In genomic region chr3:36726545-36726944, GRCm38 (mm10) we compare ENCODE assay signal across 19 mouse cellular contexts. TPM values are rescaled to one million over a fixed set of nuclear protein-coding genes. Genes with fewer than 3 reads are reported as not detected.
DNase-seq lines count a peak whose midpoint lies in the region; ATAC-seq and TF ChIP-seq lines count a peak whose summit lies in the region.
"Had no signal": no experiment of that assay in that cellular context is flagged by ENCODE, and none has a peak within 500 bp of the region (broad histone marks: within the 10 kb centered on the region; RNA-seq: fewer than 3 reads in every experiment).

No protein-coding gene starts in this region.

- DNase-seq in forebrain, embryonic 14.5 days (ENCODE audit: low spot score), result peak; percentile 13
- no peak for DNase-seq in forebrain, postnatal 0 days
- peak; percentile 4 for DNase-seq in midbrain, embryonic 14.5 days
- DNase-seq in gastrocnemius, postnatal 10 days, result no peak
- DNase-seq: adrenal gland, adult 2 months; adrenal gland, postnatal 10 days; adrenal gland, postnatal 25 days; cerebellum, adult 11-12 months; cerebellum, adult 2 months; cerebellum, adult 9-10 months; cerebellum, postnatal 10 days; cerebellum, postnatal 25 days had no signal

- no peak overlapping the region for H3K4me2 ChIP-seq in forebrain, embryonic 14.5 days (ENCODE audit: low read length)
- H3K4me2 ChIP-seq in forebrain, embryonic 13.5 days, result no peak overlapping the region
- H3K4me2 ChIP-seq in forebrain, postnatal 0 days (ENCODE audit: low read depth), result no peak overlapping the region
- no peak overlapping the region for H3K4me2 ChIP-seq in forebrain, embryonic 15.5 days (replicated peaks)
- H3K4me2 ChIP-seq in midbrain, embryonic 14.5 days (ENCODE audit: low read length), result no peak overlapping the region
- no peak overlapping the region for H3K4me2 ChIP-seq in midbrain, embryonic 16.5 days (ENCODE audit: low read length)
- H3K4me2 ChIP-seq: embryonic facial prominence, embryonic 12.5 days had no signal

- no peak overlapping the region for H3K4me3 ChIP-seq in forebrain, embryonic 14.5 days (ENCODE audit: low read depth, low read length)
- no peak overlapping the region for H3K4me3 ChIP-seq in forebrain, embryonic 13.5 days
- H3K4me3 ChIP-seq in forebrain, postnatal 0 days (ENCODE audit: low read depth, low read length), result no peak overlapping the region
- no peak overlapping the region for H3K4me3 ChIP-seq in forebrain, embryonic 15.5 days
- no peak overlapping the region for H3K4me3 ChIP-seq in midbrain, embryonic 14.5 days (replicated peaks; ENCODE audit: low read depth, low read length)
- H3K4me3 ChIP-seq in midbrain, embryonic 16.5 days (ENCODE audit: low read depth, low read length), result no peak overlapping the region
- H3K4me3 ChIP-seq: embryonic facial prominence, embryonic 10.5 days; embryonic facial prominence, embryonic 12.5 days had no signal

- WGBS in forebrain, embryonic 14.5 days, result 54% methylated on average over 8 of the region's 8 CpGs
- WGBS in forebrain, embryonic 13.5 days, result 62% methylated on average over 8 of the region's 8 CpGs
- WGBS in forebrain, postnatal 0 days, result 46% methylated on average over 8 of the region's 8 CpGs
- WGBS in forebrain, embryonic 15.5 days, result 50% methylated on average over 8 of the region's 8 CpGs
- WGBS in midbrain, embryonic 14.5 days, result 75% methylated on average over 8 of the region's 8 CpGs
- 65% methylated on average over 8 of the region's 8 CpGs for WGBS in midbrain, embryonic 16.5 days

- ATAC-seq in forebrain, embryonic 14.5 days, result no peak
- no peak for ATAC-seq in forebrain, embryonic 13.5 days
- peak; percentile 56; the same call in 1 of the 2 replicates for ATAC-seq in forebrain, postnatal 0 days
- ATAC-seq in forebrain, embryonic 15.5 days (replicated peaks), result no peak
- ATAC-seq in midbrain, embryonic 14.5 days (ENCODE audit: low FRiP score, low TSS enrichment), result no peak
- no peak for ATAC-seq in midbrain, embryonic 16.5 days

- H3K27ac ChIP-seq in forebrain, embryonic 14.5 days (ENCODE audit: low read depth, low read length), result no peak overlapping the region
- no peak overlapping the region for H3K27ac ChIP-seq in forebrain, embryonic 13.5 days
- H3K27ac ChIP-seq in forebrain, postnatal 0 days (ENCODE audit: low read depth, low read length), result no peak overlapping the region
- no peak overlapping the region for H3K27ac ChIP-seq in forebrain, embryonic 15.5 days (replicated peaks)
- H3K27ac ChIP-seq in midbrain, embryonic 14.5 days (replicated peaks; ENCODE audit: low read depth, low read length), result no peak overlapping the region
- no peak overlapping the region for H3K27ac ChIP-seq in midbrain, embryonic 16.5 days (ENCODE audit: low read length)
- H3K27ac ChIP-seq: embryonic facial prominence, embryonic 10.5 days; embryonic facial prominence, embryonic 12.5 days had no signal

- no peaks in the 10 kb centered on the region for H3K36me3 ChIP-seq in forebrain, embryonic 14.5 days (ENCODE audit: control insufficient read depth, insufficient read depth, low read length)
- H3K36me3 ChIP-seq in forebrain, embryonic 13.5 days (ENCODE audit: poor library complexity, severe bottlenecking), result no peaks in the 10 kb centered on the region
- no peaks in the 10 kb centered on the region for H3K36me3 ChIP-seq in forebrain, postnatal 0 days (ENCODE audit: insufficient read depth)
- H3K36me3 ChIP-seq in forebrain, embryonic 15.5 days, result no peaks in the 10 kb centered on the region
- no peaks in the 10 kb centered on the region for H3K36me3 ChIP-seq in midbrain, embryonic 14.5 days (ENCODE audit: control insufficient read depth, insufficient read depth, low read length)
- H3K36me3 ChIP-seq in midbrain, embryonic 16.5 days (ENCODE audit: control insufficient read depth, insufficient read depth, low read length), result no peaks in the 10 kb centered on the region
- H3K36me3 ChIP-seq: embryonic facial prominence, embryonic 10.5 days; embryonic facial prominence, embryonic 12.5 days had no signal

- no peaks in the 10 kb centered on the region for H3K4me1 ChIP-seq in forebrain, embryonic 14.5 days (ENCODE audit: control insufficient read depth, insufficient read depth, low read length)
- H3K4me1 ChIP-seq in forebrain, embryonic 13.5 days, result no peaks in the 10 kb centered on the region
- no peaks in the 10 kb centered on the region for H3K4me1 ChIP-seq in forebrain, postnatal 0 days (ENCODE audit: insufficient read depth)
- H3K4me1 ChIP-seq in forebrain, embryonic 15.5 days, result no peaks in the 10 kb centered on the region
- no peaks in the 10 kb centered on the region for H3K4me1 ChIP-seq in midbrain, embryonic 14.5 days (ENCODE audit: control insufficient read depth, insufficient read depth, low read length)
- H3K4me1 ChIP-seq in midbrain, embryonic 16.5 days (ENCODE audit: control insufficient read depth, insufficient read depth, low read length), result no peaks in the 10 kb centered on the region
- H3K4me1 ChIP-seq: embryonic facial prominence, embryonic 10.5 days; embryonic facial prominence, embryonic 12.5 days had no signal

- H3K9me3 ChIP-seq in forebrain, embryonic 14.5 days (replicated peaks; ENCODE audit: control insufficient read depth, low read length), result no peaks in the 10 kb centered on the region
- no peaks in the 10 kb centered on the region for H3K9me3 ChIP-seq in forebrain, embryonic 13.5 days (replicated peaks)
- no peaks in the 10 kb centered on the region for H3K9me3 ChIP-seq in forebrain, postnatal 0 days (ENCODE audit: low read length)
- no peaks in the 10 kb centered on the region for H3K9me3 ChIP-seq in forebrain, embryonic 15.5 days
- no peaks in the 10 kb centered on the region for H3K9me3 ChIP-seq in midbrain, embryonic 14.5 days (ENCODE audit: control insufficient read depth, low read length)
- H3K9me3 ChIP-seq in midbrain, embryonic 16.5 days (replicated peaks; ENCODE audit: control insufficient read depth, low read length, poor library complexity, severe bottlenecking), result no peaks in the 10 kb centered on the region
- H3K9me3 ChIP-seq: embryonic facial prominence, embryonic 10.5 days; embryonic facial prominence, embryonic 12.5 days had no signal

- TF ChIP-seq CTCF in forebrain, postnatal 0 days (IDR thresholded peaks at IDR 0.05; ENCODE audit: low read depth), result no peak

- no peak overlapping the region for H3K9ac ChIP-seq in forebrain, embryonic 14.5 days (ENCODE audit: low read length)
- no peak overlapping the region for H3K9ac ChIP-seq in forebrain, embryonic 13.5 days
- no peak overlapping the region for H3K9ac ChIP-seq in forebrain, postnatal 0 days
- H3K9ac ChIP-seq in forebrain, embryonic 15.5 days (replicated peaks), result no peak overlapping the region
- H3K9ac ChIP-seq in midbrain, embryonic 14.5 days (replicated peaks; ENCODE audit: low read length), result no peak overlapping the region
- no peak overlapping the region for H3K9ac ChIP-seq in midbrain, embryonic 16.5 days (ENCODE audit: low read depth, low read length)
- H3K9ac ChIP-seq: embryonic facial prominence, embryonic 12.5 days had no signal

- no peaks in the 10 kb centered on the region for H3K27me3 ChIP-seq in forebrain, embryonic 14.5 days (replicated peaks; ENCODE audit: control insufficient read depth, insufficient read depth, low read length)
- no peaks in the 10 kb centered on the region for H3K27me3 ChIP-seq in forebrain, embryonic 13.5 days
- no peaks in the 10 kb centered on the region for H3K27me3 ChIP-seq in forebrain, postnatal 0 days (ENCODE audit: insufficient read depth, low read length)
- no peaks in the 10 kb centered on the region for H3K27me3 ChIP-seq in forebrain, embryonic 15.5 days
- no peaks in the 10 kb centered on the region for H3K27me3 ChIP-seq in midbrain, embryonic 14.5 days (ENCODE audit: control insufficient read depth, insufficient read depth, low read length)
- H3K27me3 ChIP-seq in midbrain, embryonic 16.5 days (ENCODE audit: control insufficient read depth, insufficient read depth, low read depth, low read length), result no peaks in the 10 kb centered on the region
- H3K27me3 ChIP-seq: embryonic facial prominence, embryonic 12.5 days had no signal

RNA-seq across cellular contexts. Expression of gene Trpc3, which starts 36.6 kb away (rescaled TPM):
- polyA plus RNA-seq in forebrain, embryonic 14.5 days (2014; fragmentation: Nextera tagmentation; extraction: Ambion mirVana), result 4.8 and 5.6 TPM in 2 replicates
- 1.9 and 2.4 TPM in 2 replicates for polyA plus RNA-seq in forebrain, embryonic 13.5 days (2015; fragmentation: Nextera tagmentation; extraction: Ambion mirVana)
- total RNA-seq in forebrain, postnatal 0 days (2014; rRNA removed), result 9.7 and 12.3 TPM in 2 replicates
- polyA plus RNA-seq in forebrain, postnatal 0 days (2015; fragmentation: Nextera tagmentation; extraction: Ambion mirVana), result 3.6 and 8.2 TPM in 2 replicates
- 4.0 and 5.5 TPM in 2 replicates for polyA plus RNA-seq in forebrain, embryonic 15.5 days (2015; fragmentation: Nextera tagmentation; extraction: Ambion mirVana)
- 7.8 and 8.4 TPM in 2 replicates for polyA plus RNA-seq in midbrain, embryonic 14.5 days (2014; fragmentation: Nextera tagmentation; extraction: Ambion mirVana)
- polyA plus RNA-seq in midbrain, embryonic 16.5 days (2015; fragmentation: Nextera tagmentation; extraction: Ambion mirVana), result 8.7 and 9.9 TPM in 2 replicates
- 10 to 100 TPM in 1 of 2 experiments, 1 to 10 TPM in 1; 8.7 to 10.6 TPM for total RNA-seq in gastrocnemius, postnatal 10 days (2021)
- total RNA-seq: MEL had no signal
- polyA plus RNA-seq: C2C12 had no signal

Comparison
In these comparisons a context has a peak if more than half of its experiments do, and no peak if none do; other contexts are left out.
1. DNase-seq: peak in forebrain, embryonic 14.5 days (single experiment) and midbrain, embryonic 14.5 days (single experiment); none in forebrain, postnatal 0 days (single experiment) and gastrocnemius, postnatal 10 days (single experiment).